Mouse (Mus musculus) embryonic facial prominence, embryonic 12.5 days (tissue): ENCODE data around the gene Thrap3. TPM values are rescaled to one million over a fixed set of nuclear protein-coding genes. Genes with fewer than 3 reads are reported as not detected.
A peak's percentile ranks its signal among the peaks of the same experiment; 100 is the strongest.

ENCODE experiments used
- ATAC-seq: fragments of 200-750 bp; cut with Nextera tagmentation; 2 replicates; pipeline ENCODE4 v1.8.0; 2017; ENCODE audit not compliant: insufficient number of reproducible peaks, insufficient read depth, low FRiP score, low TSS enrichment
- H3K27ac ChIP-seq: fragments of 300-500 bp; sonication (generic); 2 replicates; pipeline ENCODE4 v1.5.1; 2016; ENCODE audit warnings: mild to moderate bottlenecking
- H3K27me3 ChIP-seq: fragments of 300-500 bp; sonication (generic); 2 replicates; pipeline ENCODE4 v1.6.1; 2016; ENCODE audit warnings: mild to moderate bottlenecking, moderate library complexity
- H3K36me3 ChIP-seq: fragments of 300-500 bp; sonication (generic); 2 replicates; pipeline ENCODE4 v1.6.1; 2016; ENCODE audit warnings: mild to moderate bottlenecking
- H3K4me1 ChIP-seq: fragments of 300-500 bp; sonication (generic); 2 replicates; pipeline ENCODE4 v1.6.1; 2016
- H3K4me2 ChIP-seq: fragments of 300-500 bp; sonication (generic); replicated peaks from 2 replicates; pipeline ENCODE4 v1.6.1; 2016; ENCODE audit warnings: mild to moderate bottlenecking, moderate library complexity
- H3K4me3 ChIP-seq: fragments of 300-500 bp; sonication (generic); 2 replicates; pipeline ENCODE4 v1.5.1; 2016; ENCODE audit warnings: mild to moderate bottlenecking
- H3K9ac ChIP-seq: fragments of 300-500 bp; sonication (generic); 2 replicates; pipeline ENCODE4 v1.6.1; 2016; ENCODE audit warnings: mild to moderate bottlenecking, moderate library complexity
- H3K9me3 ChIP-seq: fragments of 300-500 bp; sonication (generic); 2 replicates; pipeline ENCODE4 v1.6.1; 2016; ENCODE audit warnings: mild to moderate bottlenecking, moderate library complexity
- WGBS: fragments of 180-500 bp; shearing (Covaris S2); methylation state at CpG from one replicate; pipeline ENCODE4 v1.1.7; 2016; 5-methylcytosine and 5-hydroxymethylcytosine counted together
- polyA plus RNA-seq: library from polyadenylated mRNA; unstranded; fragments of >200 nt; fragmentation: Nextera tagmentation; extraction: Ambion mirVana; gene quantifications from 2 replicates; pipeline ENCODE4 v1.2.1, GENCODE M21; 2016

The Thrap3 gene
- polyA plus RNA-seq, 1 experiment from 2014 or later, result 298 TPM

- ATAC-seq, result no peak
- Histone ChIP-seq H3K36me3 (no peaks in the 10 kb centered on the region), H3K27me3 (no peaks in the 10 kb centered on the region), H3K27ac (no peak overlapping the region), H3K4me2 (no peak overlapping the region), H3K9ac (no peak overlapping the region), H3K4me1 (peaks cover 12% of the 10 kb centered on the region), H3K4me3 (no peak overlapping the region), H3K9me3 (no peaks in the 10 kb centered on the region)
- 63% methylated on average over 1 of the region's 1 CpGs for WGBS
These were observed 2.8 kb upstream of the Thrap3 start for GRCm38 (mm10) chr4:126205386-126205785.

- no peaks in the 10 kb centered on the region for H3K36me3 ChIP-seq
- H3K27me3 ChIP-seq, result no peaks in the 10 kb centered on the region
- H3K4me2 ChIP-seq, result no peak overlapping the region
- no peaks in the 10 kb centered on the region for H3K9me3 ChIP-seq
- WGBS, result 80% methylated on average over 12 of the region's 12 CpGs
- ATAC-seq, result no peak
- H3K9ac ChIP-seq, result no peak overlapping the region
- no peak overlapping the region for H3K27ac ChIP-seq
- peaks cover 18% of the 10 kb centered on the region for H3K4me1 ChIP-seq
- H3K4me3 ChIP-seq, result no peak overlapping the region
These were observed 2.2 kb upstream of the Thrap3 start for GRCm38 (mm10) chr4:126204661-126205230.

- Histone ChIP-seq H3K9ac (no peak overlapping the region), H3K4me1 (peaks cover 23% of the 10 kb centered on the region), H3K4me2 (no peak overlapping the region), H3K36me3 (no peaks in the 10 kb centered on the region), H3K27ac (peak overlapping the region; percentile 63; the same call in 1 of the 2 replicates), H3K9me3 (no peaks in the 10 kb centered on the region), H3K4me3 (no peak overlapping the region), H3K27me3 (no peaks in the 10 kb centered on the region)
- no peak for ATAC-seq
- WGBS, result 82% methylated on average over 8 of the region's 8 CpGs
These were observed 1.5 kb upstream of the Thrap3 start for GRCm38 (mm10) chr4:126204016-126204415.

GRCm38 (mm10) chr4:126203336-126203895, 856 bp upstream of the Thrap3 start:
- peak overlapping the region; percentile 48; the same call in 1 of the 2 replicates for H3K9ac ChIP-seq
- 71% methylated on average over 10 of the region's 10 CpGs for WGBS
- H3K27me3 ChIP-seq, result no peaks in the 10 kb centered on the region
- ATAC-seq, result no peak
- peak overlapping the region; percentile 83 for H3K4me3 ChIP-seq
- H3K4me2 ChIP-seq, result peak overlapping the region; percentile 52
- H3K9me3 ChIP-seq, result no peaks in the 10 kb centered on the region
- peaks cover 25% of the 10 kb centered on the region for H3K4me1 ChIP-seq
- H3K27ac ChIP-seq, result peak overlapping the region; percentile 97
- H3K36me3 ChIP-seq, result no peaks in the 10 kb centered on the region

GRCm38 (mm10) chr4:126201514-126202302, 852 bp downstream of the Thrap3 start:
- H3K4me1 ChIP-seq, result peaks cover 25% of the 10 kb centered on the region
- H3K27me3 ChIP-seq, result no peaks in the 10 kb centered on the region
- ATAC-seq, result no peak
- no peaks in the 10 kb centered on the region for H3K36me3 ChIP-seq
- peak overlapping the region; percentile 76 for H3K9ac ChIP-seq
- H3K9me3 ChIP-seq, result no peaks in the 10 kb centered on the region
- H3K27ac ChIP-seq, result peak overlapping the region; percentile 97
- peak overlapping the region; percentile 68 for H3K4me2 ChIP-seq
- WGBS, result 1% methylated on average over 28 of the region's 28 CpGs
- peak overlapping the region; percentile 83 for H3K4me3 ChIP-seq

GRCm38 (mm10) chr4:126200656-126201055, 1.9 kb downstream of the Thrap3 start:
- Histone ChIP-seq H3K27me3 (no peaks in the 10 kb centered on the region), H3K27ac (no peak overlapping the region), H3K9ac (peak overlapping the region; percentile 76), H3K9me3 (no peaks in the 10 kb centered on the region), H3K36me3 (no peaks in the 10 kb centered on the region), H3K4me1 (peaks cover 25% of the 10 kb centered on the region), H3K4me3 (peak overlapping the region; percentile 83), H3K4me2 (peak overlapping the region; percentile 68)
- 43% methylated on average over 2 of the region's 2 CpGs for WGBS
- no peak for ATAC-seq

GRCm38 (mm10) chr4:126200036-126200435, 2.5 kb downstream of the Thrap3 start:
- Histone ChIP-seq H3K9ac (no peak overlapping the region), H3K36me3 (0 out of 2 replicates have a peak, but pooled peaks cover 1% of the 10 kb centered on the region), H3K9me3 (no peaks in the 10 kb centered on the region), H3K27me3 (no peaks in the 10 kb centered on the region), H3K4me3 (peak overlapping the region; percentile 83), H3K4me1 (peaks cover 25% of the 10 kb centered on the region), H3K4me2 (peak overlapping the region; percentile 68), H3K27ac (no peak overlapping the region)
- no peak for ATAC-seq
- 50% methylated on average over 1 of the region's 1 CpGs for WGBS

- H3K4me3 ChIP-seq, result no peak overlapping the region
- ATAC-seq, result no peak
- H3K9ac ChIP-seq, result no peak overlapping the region
- peaks cover 25% of the 10 kb centered on the region for H3K4me1 ChIP-seq
- no peaks in the 10 kb centered on the region for H3K9me3 ChIP-seq
- H3K27ac ChIP-seq, result no peak overlapping the region
- H3K36me3 ChIP-seq, result peaks cover 5% of the 10 kb centered on the region; the same call in 1 of the 2 replicates
- H3K4me2 ChIP-seq, result peak overlapping the region; percentile 68
- 81% methylated on average over 6 of the region's 6 CpGs for WGBS
- no peaks in the 10 kb centered on the region for H3K27me3 ChIP-seq
These were observed 3.0 kb downstream of the Thrap3 start for GRCm38 (mm10) chr4:126199556-126199955.

- Histone ChIP-seq H3K27ac (no peak overlapping the region), H3K27me3 (no peaks in the 10 kb centered on the region), H3K36me3 (peaks cover 12% of the 10 kb centered on the region), H3K9ac (no peak overlapping the region), H3K9me3 (no peaks in the 10 kb centered on the region), H3K4me1 (peaks cover 22% of the 10 kb centered on the region), H3K4me3 (no peak overlapping the region), H3K4me2 (no peak overlapping the region)
- no peak for ATAC-seq
- WGBS, result 89% methylated on average over 3 of the region's 3 CpGs
These were observed 5.1 kb downstream of the Thrap3 start for GRCm38 (mm10) chr4:126197485-126197884.

GRCm38 (mm10) chr4:126194916-126195315, 7.6 kb downstream of the Thrap3 start:
- H3K27me3 ChIP-seq, result no peaks in the 10 kb centered on the region
- H3K36me3 ChIP-seq, result peaks cover 28% of the 10 kb centered on the region

GRCm38 (mm10) chr4:126194216-126194615, 8.3 kb downstream of the Thrap3 start:
- no peaks in the 10 kb centered on the region for H3K27me3 ChIP-seq
- H3K4me3 ChIP-seq, result no peak overlapping the region
- no peak overlapping the region for H3K4me2 ChIP-seq
- no peaks in the 10 kb centered on the region for H3K9me3 ChIP-seq
- ATAC-seq, result no peak
- H3K4me1 ChIP-seq, result 0 out of 2 replicates have a peak, but pooled peaks cover 3% of the 10 kb centered on the region
- H3K27ac ChIP-seq, result no peak overlapping the region
- H3K9ac ChIP-seq, result no peak overlapping the region
- H3K36me3 ChIP-seq, result peaks cover 31% of the 10 kb centered on the region

More at GRCm38 (mm10) chr4:126194916-126195315, 7.6 kb downstream of the Thrap3 start:
- H3K27ac ChIP-seq, result no peak overlapping the region
- H3K4me3 ChIP-seq, result no peak overlapping the region
- 96% methylated on average over 4 of the region's 4 CpGs for WGBS
- H3K9me3 ChIP-seq, result no peaks in the 10 kb centered on the region
- no peak overlapping the region for H3K4me2 ChIP-seq
- ATAC-seq, result no peak
- no peak overlapping the region for H3K9ac ChIP-seq
- H3K4me1 ChIP-seq, result peaks cover 9% of the 10 kb centered on the region

- Histone ChIP-seq H3K4me3 (no peak overlapping the region), H3K27me3 (no peaks in the 10 kb centered on the region), H3K36me3 (peaks cover 38% of the 10 kb centered on the region), H3K4me1 (no peaks in the 10 kb centered on the region), H3K4me2 (no peak overlapping the region), H3K27ac (no peak overlapping the region), H3K9me3 (no peaks in the 10 kb centered on the region), H3K9ac (no peak overlapping the region)
- WGBS, result 89% methylated on average over 2 of the region's 2 CpGs
- no peak for ATAC-seq
These were observed 11.9 kb downstream of the Thrap3 start for GRCm38 (mm10) chr4:126190636-126191035.
